Mouse (Mus musculus) central nervous system, embryonic 11.5 days (tissue): ENCODE measurements around the gene P2ry4. TPM values are rescaled to one million over a fixed set of nuclear protein-coding genes. Genes with fewer than 3 reads are reported as not detected.

Experiments
- polyA plus RNA-seq: library from polyadenylated mRNA; depleted of rRNA; stranded (reverse); fragments of >200 nt; gene quantifications from 2 replicates; pipeline ENCODE4 v1.2.3, GENCODE M21; 2012; rRNA removed

The P2ry4 gene
- polyA plus RNA-seq = 0.02 TPM in 1 of 2 replicates, not detected in the other

DNA sequence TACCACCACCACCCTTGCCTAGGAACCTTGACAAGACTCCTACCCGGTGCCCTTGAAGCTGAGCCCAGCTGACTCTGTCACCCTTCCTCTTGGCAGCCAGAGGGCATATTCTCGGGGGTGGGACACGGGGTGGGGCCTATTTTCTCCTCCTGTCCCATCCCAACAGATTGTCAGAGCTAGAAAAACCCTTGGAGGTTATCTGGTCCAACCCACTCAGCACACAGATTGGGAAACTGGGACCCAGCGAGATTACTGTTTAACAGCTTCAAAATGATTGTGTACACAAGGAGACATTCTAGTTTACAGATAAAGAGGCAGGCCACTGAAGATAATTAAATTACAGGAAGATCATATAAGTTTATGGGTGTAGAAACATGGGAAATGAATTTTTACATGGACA lies at the start of gene P2ry4:
P2ry4 (minus strand) TSS at position 79 of the 400 bp plus-strand sequence.

GRCm38 (mm10) chrX:100625802-100626793 lies 31.4 kb upstream of the P2ry4 start, which contains the start of gene Pdzd11:
Pdzd11 (minus strand) TSS chrX:100626568.

DNA sequence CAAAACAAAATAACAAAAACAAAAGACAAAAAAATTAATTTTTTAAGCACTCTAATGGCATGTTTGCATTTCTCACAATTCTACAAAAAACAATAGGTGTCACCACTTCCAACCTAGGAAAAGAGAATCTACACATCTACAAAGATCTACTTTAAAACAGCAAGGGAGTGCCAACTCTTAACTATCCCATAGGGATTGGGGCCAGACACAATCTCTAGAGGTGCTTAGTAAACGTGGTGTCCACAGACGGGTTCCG lies 30.8 kb upstream of the P2ry4 start, which contains the start of gene Kif4:
Kif4 (plus strand) TSS at position 192 of the 256 bp plus-strand sequence.

DNA sequence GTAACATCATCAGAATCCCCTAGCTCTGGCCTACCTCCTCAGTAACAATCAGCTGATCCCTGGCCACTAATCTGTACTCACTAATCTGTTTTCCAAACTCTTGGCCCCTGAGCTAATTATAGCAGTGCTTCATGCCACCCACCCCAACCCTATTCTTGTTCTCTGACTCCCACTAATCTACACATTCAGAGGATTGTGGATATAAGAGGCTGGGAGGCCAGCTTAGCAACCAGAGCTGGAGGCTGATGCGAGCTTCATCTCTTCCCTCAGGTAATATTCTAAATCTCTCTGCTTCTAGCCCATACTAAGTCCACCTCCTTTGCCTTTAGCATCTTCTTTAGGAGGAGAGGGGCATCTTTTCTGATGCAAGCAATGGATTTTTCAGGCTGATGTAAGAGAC lies 10.6 kb upstream of the P2ry4 start, which contains the start of gene Arr3:
Arr3 (plus strand) TSS at position 184 of the 400 bp plus-strand sequence.

DNA sequence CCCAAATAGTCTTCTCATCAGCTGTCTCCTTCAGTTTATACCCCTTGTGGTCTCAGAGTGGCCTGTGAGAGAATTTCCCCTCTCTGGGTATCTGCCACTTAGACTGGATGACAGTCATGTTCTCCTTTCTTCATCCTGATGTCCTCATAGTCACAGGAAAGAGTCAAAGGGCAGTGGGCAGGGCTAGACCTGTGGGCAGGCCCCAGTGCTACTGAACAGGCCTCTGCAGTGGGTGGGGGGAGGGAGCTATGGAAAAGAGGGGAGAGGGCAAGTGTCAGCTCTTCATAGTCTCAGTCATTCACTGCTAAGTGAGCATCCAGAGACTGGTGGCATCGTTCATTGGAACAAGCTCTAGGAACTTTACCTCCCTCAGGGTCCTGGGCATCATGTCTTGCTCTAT lies 22.7 kb downstream of the P2ry4 start, which contains the start of gene Awat1:
Awat1 (plus strand) TSS at position 301 of the 400 bp plus-strand sequence.

Other genes with a start within 250 kb of the P2ry4 start
- 0.07 TPM in 1 of 2 replicates, not detected in the other for gene Otud6a, start 165.9 kb downstream of the P2ry4 start, polyA plus RNA-seq
- gene Awat2, start 152.2 kb downstream of the P2ry4 start, polyA plus RNA-seq = 0.48 and 0.83 TPM in 2 replicates
- 76.5 and 86.3 TPM in 2 replicates for gene Igbp1, start 100.6 kb downstream of the P2ry4 start, polyA plus RNA-seq
- not detected in 2 replicates for gene Dgat2l6, start 70.0 kb downstream of the P2ry4 start, polyA plus RNA-seq
- not detected in 2 replicates for gene Awat1, start 22.6 kb downstream of the P2ry4 start, polyA plus RNA-seq
- not detected in 2 replicates for gene Arr3, start 10.6 kb upstream of the P2ry4 start, polyA plus RNA-seq
- 37.6 and 43.8 TPM in 2 replicates for gene Kif4, start 30.9 kb upstream of the P2ry4 start, polyA plus RNA-seq
- 74.1 and 79.3 TPM in 2 replicates for gene Pdzd11, start 31.7 kb upstream of the P2ry4 start, polyA plus RNA-seq
- gene Gdpd2, start 135.0 kb upstream of the P2ry4 start, polyA plus RNA-seq = 15.1 and 16.3 TPM in 2 replicates
- gene Dlg3, start 172.9 kb upstream of the P2ry4 start, polyA plus RNA-seq = 49.8 and 50.6 TPM in 2 replicates